Mouse (Mus musculus) skeletal muscle tissue, postnatal 0 days (tissue): Measurements from ENCODE around the gene Tcte2. TPM values are rescaled to one million over a fixed set of nuclear protein-coding genes. Genes with fewer than 3 reads are reported as not detected.

Experiments
- polyA plus RNA-seq: library from polyadenylated mRNA; unstranded; fragments of >200 nt; fragmentation: Nextera tagmentation; extraction: Ambion mirVana; gene quantifications from 2 replicates; pipeline ENCODE4 v1.2.1, GENCODE M21; 2015

Gene Tcte2
- 2.2 and 2.4 TPM in 2 replicates for polyA plus RNA-seq

DNA sequence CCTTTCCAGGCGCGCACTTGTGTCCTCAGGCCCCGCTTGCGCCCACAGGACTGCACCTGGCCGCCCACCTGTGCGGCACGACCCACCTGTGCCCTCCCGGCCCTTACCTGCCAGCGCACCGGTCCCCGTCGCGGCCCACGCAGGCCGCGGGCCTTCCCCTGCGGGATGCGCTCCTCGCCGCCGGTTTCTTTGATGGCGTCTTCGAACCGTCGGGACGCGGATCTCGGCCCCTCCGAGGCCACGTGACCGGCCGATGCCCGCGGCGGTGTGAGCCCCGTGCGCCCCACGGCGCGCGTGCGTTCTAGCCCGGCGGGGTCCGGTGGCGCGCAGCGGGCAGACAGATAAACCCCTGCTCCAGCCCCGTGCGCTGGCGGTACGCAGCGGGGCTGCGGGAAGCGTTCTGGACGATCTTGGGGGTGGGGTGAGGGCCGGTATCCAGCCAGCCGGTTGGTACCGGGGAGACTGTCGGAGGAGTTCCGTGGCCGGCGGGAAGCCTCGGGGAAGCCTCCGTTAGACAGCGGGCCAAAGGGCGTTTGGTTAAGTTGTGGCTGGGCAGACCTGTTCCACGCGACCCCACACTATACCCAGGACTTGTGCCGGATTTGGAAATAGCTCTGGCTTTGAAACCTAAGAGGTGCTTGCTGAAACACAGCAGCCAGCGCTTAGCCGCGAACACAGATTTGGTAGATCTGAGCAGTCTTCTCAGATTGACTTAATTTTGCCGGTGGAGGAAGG is at the start of gene Tcte2:
Tcte2 (minus strand) TSS at position 647 of the 735 bp plus-strand sequence.

GRCm38 (mm10) chr17:13759853-13760627 is 1.6 kb downstream of the Tcte2 start, which contains the start of gene Afdn:
TSS of gene Afdn (plus strand) at chr17:13760539.

Other genes starting within 250 kb of the Tcte2 start
- 40.9 and 41.1 TPM in 2 replicates for gene Afdn, start 1.3 kb downstream of the Tcte2 start, polyA plus RNA-seq
- not detected in 2 replicates for gene Gm7168, start 186.5 kb upstream of the Tcte2 start, polyA plus RNA-seq
- not detected in 2 replicates for gene Gm7356, start 241.9 kb upstream of the Tcte2 start, polyA plus RNA-seq